Mouse (Mus musculus) large intestine, adult 2 months (tissue): Measurements from ENCODE around the gene Pfkfb3. TPM values are rescaled to one million over a fixed set of nuclear protein-coding genes. Genes with fewer than 3 reads are reported as not detected.
"Not testable (repeated sequence)": the region's sequence is repeated elsewhere in the genome, so short reads cannot be mapped to it uniquely, and the experiment has no call there.

Experiments used
- DNase-seq: peaks from one replicate; pipeline ENCODE4 v3.0.0-alpha.2; 2012; ENCODE audit warnings: low read depth, low spot score
- WGBS: fragments of 180-500 bp; shearing (Covaris S2); methylation state at CpG from one replicate; pipeline ENCODE4 v1.1.7; 2018; 5-methylcytosine and 5-hydroxymethylcytosine counted together
- polyA plus RNA-seq: library from polyadenylated mRNA; depleted of rRNA; stranded (reverse); fragments of >200 nt; gene quantifications from 2 replicates; pipeline ENCODE4 v1.2.3, GENCODE M21; 2012

Pfkfb3 gene
- polyA plus RNA-seq, 1 experiment, result 14.7 TPM

- no peak for DNase-seq
- WGBS, result 16% methylated on average over 15 of the region's 15 CpGs
Observed at GRCm38 (mm10) chr2:11552966-11553451, 868 bp downstream of the Pfkfb3 start.

DNA sequence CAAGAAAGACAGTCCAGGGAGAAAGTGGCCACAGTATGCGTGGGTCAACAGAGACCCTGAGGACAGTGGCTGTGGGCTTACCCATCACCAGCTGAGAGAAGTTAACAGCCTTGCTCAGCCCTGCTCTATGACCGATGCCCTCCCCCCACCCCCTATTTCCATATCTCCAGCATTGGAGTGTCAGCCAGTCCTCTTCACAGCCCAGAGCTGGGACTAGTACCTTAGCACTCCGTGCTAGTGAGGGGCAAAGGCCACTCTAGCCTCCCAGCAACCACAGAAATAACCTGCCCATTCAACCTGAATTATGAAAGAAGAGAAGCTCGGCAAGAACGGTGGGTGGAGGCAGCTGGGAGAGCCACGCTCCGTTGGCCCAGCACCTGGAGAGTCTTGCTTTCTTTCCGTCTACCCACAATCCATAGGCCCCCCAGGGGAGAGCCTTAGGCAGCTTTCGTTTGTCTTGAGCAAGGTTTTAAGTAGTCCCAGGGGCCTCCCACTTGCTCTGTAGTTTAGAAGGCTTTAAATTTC, 1.5 kb downstream of the Pfkfb3 start:
- WGBS, result 34% methylated on average over 9 of the region's 9 CpGs
- no peak for DNase-seq

DNA sequence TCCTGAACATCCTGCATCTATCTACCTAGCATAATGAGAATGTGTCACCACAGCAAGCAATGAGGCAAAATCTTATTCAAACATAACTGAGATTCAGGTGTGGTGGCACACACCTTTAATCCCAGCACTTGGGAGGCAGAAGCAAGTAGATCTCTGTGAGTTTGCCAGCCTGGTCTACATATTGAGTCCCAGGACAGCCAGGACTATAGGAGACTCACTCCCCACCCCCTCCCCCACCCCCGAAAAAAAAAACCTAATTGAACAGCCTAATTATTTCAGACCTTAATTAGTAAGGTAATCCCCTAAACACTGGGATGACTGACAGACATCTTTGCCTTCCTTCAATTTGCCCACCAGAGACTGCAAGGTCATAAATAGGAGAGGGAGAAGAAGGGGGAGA, 2.2 kb downstream of the Pfkfb3 start:
- no peak for DNase-seq
- WGBS, result 15% methylated on average over 1 of the region's 1 CpGs

- DNase-seq, result no peak
- 84% methylated on average over 10 of the region's 10 CpGs for WGBS
Observed at GRCm38 (mm10) chr2:11548508-11548907, 5.4 kb downstream of the Pfkfb3 start.

- no peak for DNase-seq
- 70% methylated on average over 2 of the region's 2 CpGs for WGBS
Observed at GRCm38 (mm10) chr2:11547609-11548008, 6.3 kb downstream of the Pfkfb3 start.

GRCm38 (mm10) chr2:11546091-11546490, 7.8 kb downstream of the Pfkfb3 start:
- WGBS, result 71% methylated on average over 8 of the region's 8 CpGs
- no peak for DNase-seq

- DNase-seq, result no peak
- WGBS, result 14% methylated on average over 1 of the region's 1 CpGs
Observed at GRCm38 (mm10) chr2:11545380-11545779, 8.5 kb downstream of the Pfkfb3 start.

GRCm38 (mm10) chr2:11544342-11544741, 9.5 kb downstream of the Pfkfb3 start:
- 69% methylated on average over 5 of the region's 5 CpGs for WGBS
- DNase-seq, result no peak

DNA sequence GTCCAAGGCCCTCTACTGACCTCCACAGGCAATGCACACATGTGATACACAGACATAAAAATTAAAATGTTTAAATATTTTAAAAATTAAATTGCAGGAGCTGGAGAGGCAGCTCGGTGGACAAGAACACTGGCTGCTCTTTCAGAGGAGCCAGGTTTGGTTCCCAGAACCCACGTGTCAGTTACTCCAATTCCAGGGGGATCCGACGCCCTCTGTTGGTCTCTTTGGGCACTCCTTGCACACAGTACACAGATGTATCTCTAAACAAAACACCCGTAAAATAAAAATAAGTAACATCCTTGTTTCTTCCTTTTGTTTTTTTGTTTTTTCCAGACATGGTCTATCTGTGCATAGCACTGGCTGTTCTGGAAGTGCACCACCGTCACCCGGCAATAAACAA, 10.7 kb downstream of the Pfkfb3 start:
- WGBS, result 75% methylated on average over 7 of the region's 7 CpGs
- DNase-seq, result no peak

DNA sequence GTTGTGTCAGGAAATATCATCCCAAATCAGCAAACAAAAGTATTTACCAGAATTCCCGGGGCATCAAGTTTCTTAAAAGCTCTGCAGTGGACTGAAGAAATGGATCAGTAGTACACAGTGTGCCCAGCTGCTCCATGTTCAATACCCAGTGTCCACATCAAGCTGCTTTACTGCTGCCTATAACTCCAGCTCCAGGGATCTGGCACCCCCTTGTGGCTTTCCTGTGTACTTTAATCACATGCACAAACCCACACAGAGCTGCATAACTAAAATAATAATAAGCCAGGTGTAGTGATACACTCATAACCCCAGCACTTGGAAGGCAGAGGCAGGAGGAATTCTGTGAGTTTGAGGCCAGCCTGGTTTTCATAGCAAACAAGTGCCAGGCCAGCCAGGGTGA, 11.2 kb downstream of the Pfkfb3 start:
- DNase-seq, result peak; percentile 35
- 71% methylated on average over 1 of the region's 1 CpGs for WGBS

DNA sequence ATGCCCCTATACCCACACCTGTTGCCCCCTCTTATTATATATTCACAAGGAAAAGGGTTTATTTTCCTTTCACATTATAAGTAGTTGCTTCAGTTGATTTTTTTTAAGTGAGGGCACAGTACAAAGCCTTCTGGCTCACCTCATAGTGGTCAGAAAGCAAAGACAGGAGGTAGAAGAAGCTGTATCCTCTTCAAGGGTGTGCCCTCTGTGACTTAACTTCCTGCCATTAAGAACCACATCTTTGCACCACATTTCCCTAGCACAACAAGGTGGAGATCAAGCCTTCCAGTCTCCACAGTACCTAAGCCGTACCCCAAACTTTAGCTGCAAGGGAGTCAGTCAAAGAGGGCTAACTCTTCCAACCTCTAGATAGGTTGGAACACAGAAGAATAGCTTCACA, 11.8 kb downstream of the Pfkfb3 start:
- WGBS, result 98% methylated on average over 1 of the region's 1 CpGs
- no peak for DNase-seq

- DNase-seq, result not testable (repeated sequence)
- WGBS, result 20% methylated on average over 1 of the region's 1 CpGs
Observed at GRCm38 (mm10) chr2:11541528-11541927, 12.3 kb downstream of the Pfkfb3 start.

- DNase-seq, result no peak
- 58% methylated on average over 8 of the region's 8 CpGs for WGBS
Observed at GRCm38 (mm10) chr2:11535966-11536365, 17.9 kb downstream of the Pfkfb3 start.

GRCm38 (mm10) chr2:11535412-11535928, 18.4 kb downstream of the Pfkfb3 start:
- peak; percentile 67 for DNase-seq
- WGBS, result 1% methylated on average over 32 of the region's 32 CpGs

DNA sequence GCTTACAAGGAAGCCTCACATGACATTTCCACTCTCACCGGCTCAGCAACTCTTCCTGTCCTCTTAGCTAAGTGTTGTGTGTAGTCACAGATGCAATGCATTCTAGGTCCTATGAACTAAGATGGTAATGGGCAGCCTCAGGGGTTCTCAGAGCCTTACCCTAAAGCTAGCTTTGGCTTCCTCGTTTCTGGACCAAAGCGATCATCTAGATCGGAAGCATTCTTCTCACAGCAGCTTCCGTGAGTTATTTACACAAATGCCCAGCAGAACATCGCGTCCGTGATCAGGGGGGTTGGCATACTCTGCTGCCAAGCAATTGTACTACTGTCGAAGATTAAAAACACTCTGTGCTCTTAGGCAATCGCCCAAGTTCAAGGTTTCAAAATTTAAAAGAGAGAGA, 19.1 kb downstream of the Pfkfb3 start:
- 3% methylated on average over 10 of the region's 10 CpGs for whole genome bisulfite sequencing
- DNase-seq, result no peak

DNA sequence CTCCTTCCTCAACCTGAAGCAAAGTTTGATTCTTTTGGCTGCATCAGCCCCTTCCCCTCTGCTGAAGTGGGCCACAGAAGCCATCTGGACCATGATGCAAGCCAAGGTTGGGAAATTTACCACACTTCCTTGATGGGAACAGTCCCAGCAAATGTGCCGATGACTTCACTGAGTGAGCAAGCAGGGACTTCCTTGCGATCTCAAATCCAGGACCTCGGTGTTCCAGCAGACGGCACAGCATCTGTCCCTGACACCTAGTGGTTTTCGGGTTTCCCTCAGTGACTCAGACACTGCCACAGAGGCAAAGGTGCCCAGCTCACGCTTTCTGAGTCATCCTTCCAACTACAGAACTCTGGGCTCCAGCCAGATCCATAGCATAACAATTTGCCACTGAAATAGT, 23.8 kb downstream of the Pfkfb3 start:
- DNase-seq, result no peak
- WGBS, result 59% methylated on average over 6 of the region's 6 CpGs

- WGBS, result 76% methylated on average over 5 of the region's 5 CpGs
- no peak for DNase-seq
Observed at GRCm38 (mm10) chr2:11526063-11526462, 27.8 kb downstream of the Pfkfb3 start.

DNA sequence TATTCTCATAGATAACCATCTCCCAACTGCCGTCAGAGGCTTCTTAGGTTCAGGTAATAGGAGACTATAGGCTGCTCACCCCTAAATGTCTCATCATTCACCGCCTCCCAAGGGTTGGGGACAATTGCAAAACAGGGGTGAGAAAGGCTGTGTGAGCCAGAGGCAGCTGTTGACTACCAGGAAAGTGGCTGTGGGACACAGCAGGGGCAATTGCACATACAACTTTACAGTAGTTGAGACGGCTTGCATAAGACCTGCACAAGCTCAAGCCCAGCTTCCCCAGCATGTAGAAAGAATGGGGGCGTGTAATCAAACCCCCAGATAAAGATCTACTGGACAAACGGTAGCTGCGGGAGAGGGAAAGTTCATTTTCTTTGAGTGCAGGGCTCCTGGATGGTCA, 29.1 kb downstream of the Pfkfb3 start:
- no peak for DNase-seq
- WGBS, result 68% methylated on average over 6 of the region's 6 CpGs

GRCm38 (mm10) chr2:11521758-11522157, 32.1 kb downstream of the Pfkfb3 start:
- no peak for DNase-seq
- WGBS, result 89% methylated on average over 7 of the region's 7 CpGs

- WGBS, result 66% methylated on average over 9 of the region's 9 CpGs
- DNase-seq, result no peak
Observed at GRCm38 (mm10) chr2:11520786-11521185, 33.1 kb downstream of the Pfkfb3 start.

- 64% methylated on average over 3 of the region's 3 CpGs for WGBS
- no peak for DNase-seq
Observed at GRCm38 (mm10) chr2:11515828-11516227, 38.0 kb downstream of the Pfkfb3 start.
